Mouse (Mus musculus) CH12.LX (cell line): ENCODE results near the gene Gm44503. TPM values are rescaled to one million over a fixed set of nuclear protein-coding genes. Genes with fewer than 3 reads are reported as not detected.

Experiments used
- DNase-seq: peaks from one replicate; pipeline ENCODE4 v3.0.0-alpha.2; 2013; ENCODE audit errors: extremely low read depth
- H3K27ac ChIP-seq: 2 replicates; pipeline ENCODE4 v1.5.1; 2012; ENCODE audit warnings: low read depth, mild to moderate bottlenecking, control low read depth, moderate library complexity; ENCODE audit not compliant: insufficient read depth
- H3K27me3 ChIP-seq: replicated peaks from 2 replicates; pipeline ENCODE3; 2012; ENCODE audit warnings: inconsistent platforms
- H3K36me3 ChIP-seq, 2 experiments: replicated peaks in 1 of 2; 2 replicates each; pipeline versions ENCODE3 to v1.6.1; 2012; ENCODE audit warnings: inconsistent platforms in 1 of 2, low read length in 1 of 2, mild to moderate bottlenecking in 1 of 2, mixed read lengths in 1 of 2, moderate library complexity in 1 of 2; ENCODE audit not compliant: control insufficient read depth in 1 of 2, insufficient read depth in 1 of 2
- H3K4me1 ChIP-seq, 2 experiments: 2 replicates each; pipeline ENCODE4 v1.6.1; 2012; ENCODE audit warnings: inconsistent platforms in 1 of 2, moderate library complexity in 1 of 2; ENCODE audit not compliant: insufficient read depth in 2 of 2, control insufficient read depth in 1 of 2
- H3K4me2 ChIP-seq: 2 replicates; pipeline ENCODE4 v1.6.1; 2012; ENCODE audit warnings: low read depth, mild to moderate bottlenecking, control low read depth; ENCODE audit not compliant: poor library complexity, insufficient read depth, severe bottlenecking
- H3K4me3 ChIP-seq, 3 experiments: fragments of 150-350 bp in 1 of 3; sonication (generic) in 1 of 3; replicated peaks in 1 of 3; 2 replicates each; pipeline versions ENCODE3 to v1.5.1; 2011 to 2012; ENCODE audit warnings: low read depth in 2 of 3, low read length in 2 of 3, mild to moderate bottlenecking in 2 of 3, moderate library complexity in 2 of 3, control low read depth in 1 of 3, improper control_type of control experiment in 1 of 3, inconsistent platforms in 1 of 3, mixed read lengths in 1 of 3; ENCODE audit not compliant: poor library complexity in 1 of 3
- H3K79me2 ChIP-seq: replicated peaks from 2 replicates; pipeline ENCODE4 v1.6.1; 2012; ENCODE audit warnings: mild to moderate bottlenecking, moderate library complexity; ENCODE audit not compliant: control insufficient read depth, poor library complexity, insufficient read depth, severe bottlenecking; ENCODE audit errors: extremely low read depth
- H3K9ac ChIP-seq: 2 replicates; pipeline ENCODE4 v1.6.1; 2012; ENCODE audit warnings: low read depth, mild to moderate bottlenecking, control low read depth, moderate library complexity; ENCODE audit not compliant: insufficient read depth
- H3K9me3 ChIP-seq: replicated peaks from 2 replicates; pipeline ENCODE3; 2012; ENCODE audit warnings: low read length, inconsistent platforms, mixed read lengths
- BHLHE40 ChIP-seq: IDR thresholded peaks from 2 replicates; pipeline ENCODE4 v1.6.1; 2011; ENCODE audit warnings: mild to moderate bottlenecking, low read depth, low read length, improper control_type of control experiment
- CHD2 ChIP-seq: IDR thresholded peaks from 2 replicates; pipeline ENCODE4 v1.6.1; 2011; ENCODE audit warnings: low read length, improper control_type of control experiment
- E2F4 ChIP-seq: IDR thresholded peaks from 2 replicates; pipeline ENCODE4 v1.6.1; 2011; ENCODE audit warnings: low read depth, low read length, improper control_type of control experiment; ENCODE audit not compliant: insufficient replicate concordance
- ELF1 ChIP-seq: IDR thresholded peaks from 2 replicates; pipeline ENCODE4 v1.6.1; 2014; ENCODE audit warnings: low read depth, mild to moderate bottlenecking, inconsistent platforms, low read length, improper control_type of control experiment
- EP300 ChIP-seq: IDR thresholded peaks from 2 replicates; pipeline ENCODE4 v1.6.1; 2011; ENCODE audit warnings: low read length, improper control_type of control experiment
- ETS1 ChIP-seq: conservative IDR thresholded peaks from 2 replicates; pipeline ENCODE4 v1.6.1; 2012; ENCODE audit warnings: low read depth, mild to moderate bottlenecking, inconsistent platforms, low read length, improper control_type of control experiment, moderate library complexity
- GABPA ChIP-seq: IDR thresholded peaks from 2 replicates; pipeline ENCODE4 v1.6.1; 2012; ENCODE audit warnings: low read depth, low read length, improper control_type of control experiment, inconsistent platforms; ENCODE audit not compliant: insufficient replicate concordance
- HCFC1 ChIP-seq: IDR thresholded peaks from 2 replicates; pipeline ENCODE4 v1.6.1; 2012; ENCODE audit warnings: low read depth, mild to moderate bottlenecking, inconsistent platforms, low read length, improper control_type of control experiment
- IRF4 ChIP-seq: IDR thresholded peaks from 2 replicates; pipeline ENCODE4 v1.6.1; 2014; ENCODE audit warnings: low read depth, mild to moderate bottlenecking, inconsistent platforms, low read length, improper control_type of control experiment
- JUND ChIP-seq: conservative IDR thresholded peaks from 2 replicates; pipeline ENCODE4 v1.6.1; 2011; ENCODE audit warnings: low read depth, low read length, improper control_type of control experiment
- MAFK ChIP-seq: IDR thresholded peaks from 2 replicates; pipeline ENCODE4 v1.6.1; 2011; ENCODE audit warnings: low read length, improper control_type of control experiment; ENCODE audit not compliant: insufficient replicate concordance
- MAX ChIP-seq: IDR thresholded peaks from 2 replicates; pipeline ENCODE4 v1.6.1; 2011; ENCODE audit warnings: low read length, improper control_type of control experiment
- MAZ ChIP-seq: IDR thresholded peaks from 2 replicates; pipeline ENCODE4 v1.6.1; 2012; ENCODE audit warnings: low read depth, mild to moderate bottlenecking, inconsistent platforms, low read length, improper control_type of control experiment, moderate library complexity
- MYC ChIP-seq: IDR thresholded peaks from 2 replicates; pipeline ENCODE4 v1.6.1; 2011; ENCODE audit warnings: low read depth, mild to moderate bottlenecking, improper control_type of control experiment, low read length
- PAX5 ChIP-seq: IDR thresholded peaks from 2 replicates; pipeline ENCODE4 v1.6.1; 2012; ENCODE audit warnings: low read length, inconsistent platforms, mixed read lengths
- POLR2A ChIP-seq: IDR thresholded peaks from 2 replicates; pipeline ENCODE4 v1.6.1; 2011; ENCODE audit warnings: low read depth, mild to moderate bottlenecking, improper control_type of control experiment, low read length
- RAD21 ChIP-seq: IDR thresholded peaks from 2 replicates; pipeline ENCODE4 v1.6.1; 2011; ENCODE audit warnings: low read depth, mild to moderate bottlenecking, low read length, improper control_type of control experiment, moderate library complexity
- RCOR1 ChIP-seq: conservative IDR thresholded peaks from 2 replicates; pipeline ENCODE4 v1.6.1; 2012; ENCODE audit warnings: low read depth, mild to moderate bottlenecking, inconsistent platforms, low read length, improper control_type of control experiment
- SIN3A ChIP-seq: IDR thresholded peaks from 2 replicates; pipeline ENCODE4 v1.6.1; 2012; ENCODE audit warnings: low read length, improper control_type of control experiment, inconsistent platforms
- SMC3 ChIP-seq: IDR thresholded peaks from 2 replicates; pipeline ENCODE4 v1.6.1; 2011; ENCODE audit warnings: low read depth, low read length, improper control_type of control experiment
- TCF12 ChIP-seq: IDR thresholded peaks from 2 replicates; pipeline ENCODE4 v1.6.1; 2014; ENCODE audit warnings: low read depth, mild to moderate bottlenecking, inconsistent platforms, low read length, improper control_type of control experiment
- UBTF ChIP-seq: IDR thresholded peaks from 2 replicates; pipeline ENCODE4 v1.6.1; 2012; ENCODE audit warnings: low read depth, mild to moderate bottlenecking, inconsistent platforms, low read length, improper control_type of control experiment, moderate library complexity
- ZNF384 ChIP-seq: IDR thresholded peaks from 2 replicates; pipeline ENCODE4 v1.6.1; 2012; ENCODE audit warnings: low read depth, low read length, improper control_type of control experiment, inconsistent platforms
- dilution Hi-C: fragments of 300-500 bp; cut with MboI; formaldehyde crosslinking; loops from 2 replicates; pipeline ENCODE4 v1.14.3; 2020; ENCODE audit warnings: low sequenced_read_pairs; ENCODE audit not compliant: extremely low pct_unique_long_range_greater_than_20kb, extremely low pct_ligation_motif_present
- in situ Hi-C: fragments of 300-500 bp; cut with MboI; formaldehyde crosslinking; loops from 3 replicates; pipeline ENCODE4 v1.14.3; 2019; ENCODE audit warnings: low sequenced_read_pairs, low pct_ligation_motif_present, low pct_unique_long_range_greater_than_20kb, mixed read lengths
- polyA plus RNA-seq: library from polyadenylated mRNA; unstranded; fragments of >175 nt; gene quantifications from 2 replicates; pipeline ENCODE4 v1.2.1, GENCODE M21; 2012; ENCODE audit warnings: low read depth; ENCODE audit not compliant: insufficient read length
- total RNA-seq, 2 experiments: library from RNA; depleted of rRNA; stranded (reverse); fragments of 300-350 nt in 1 of 2; fragments of >200 nt in 1 of 2; gene quantifications; 2 replicates each; pipeline ENCODE4 v1.2.3; 2012 to 2014

Gene Gm44503
- total and polyA plus RNA-seq, 3 experiments = not detected

- dilution Hi-C loops (no loop called here), in situ Hi-C loops (no loop called here)
Observed at GRCm38 (mm10) chr9:73047906-73048305, 89.3 kb downstream of the Gm44503 start.

GRCm38 (mm10) chr9:73048927-73049326, 90.3 kb downstream of the Gm44503 start:
- Histone ChIP-seq H3K4me2 (no peak overlapping the region), H3K9ac (no peak overlapping the region), H3K27me3 (no peaks in the 10 kb centered on the region), H3K27ac (no peak overlapping the region), H3K36me3 (peaks cover 0 to 26% of the 10 kb centered on the region in 2 experiments), H3K79me2 (peaks cover 7% of the 10 kb centered on the region; the same call in 1 of the 2 replicates), H3K9me3 (no peaks in the 10 kb centered on the region), H3K4me1 (peaks cover 2 to 51% of the 10 kb centered on the region in 2 experiments; a peak in 3 of 4 replicates), H3K4me3 (no peak overlapping the region)
- no peak for DNase-seq
- TF ChIP-seq TCF12 = no peak
- no peak for TF ChIP-seq ELF1
- no peak for TF ChIP-seq MAX
- no peak for TF ChIP-seq BHLHE40
- TF ChIP-seq MAZ = no peak
- no peak for TF ChIP-seq POLR2A
- no peak for TF ChIP-seq IRF4
- no peak for TF ChIP-seq PAX5
- no peak for TF ChIP-seq HCFC1
- TF ChIP-seq SIN3A = no peak
- TF ChIP-seq ETS1 = no peak
- no peak for TF ChIP-seq RCOR1
- TF ChIP-seq SMC3 = no peak
- TF ChIP-seq UBTF = no peak
- no peak for TF ChIP-seq CHD2
- TF ChIP-seq MAFK = no peak
- in situ Hi-C loops = no loop called here
- dilution Hi-C loops = no loop called here

More at GRCm38 (mm10) chr9:73047906-73048305, 89.3 kb downstream of the Gm44503 start:
- Histone ChIP-seq H3K79me2 (peaks cover 7% of the 10 kb centered on the region; the same call in 1 of the 2 replicates), H3K36me3 (peaks cover 0 to 24% of the 10 kb centered on the region in 2 experiments), H3K27ac (no peak overlapping the region), H3K9me3 (no peaks in the 10 kb centered on the region), H3K4me1 (peaks cover 2 to 43% of the 10 kb centered on the region in 2 experiments; a peak in 3 of 4 replicates), H3K9ac (no peak overlapping the region), H3K4me2 (no peak overlapping the region), H3K4me3 (no peak overlapping the region), H3K27me3 (no peaks in the 10 kb centered on the region)
- TF ChIP-seq CHD2 = no peak
- no peak for TF ChIP-seq JUND
- no peak for TF ChIP-seq GABPA
- TF ChIP-seq E2F4 = no peak
- no peak for TF ChIP-seq ZNF384
- no peak for TF ChIP-seq BHLHE40
- no peak for TF ChIP-seq EP300
- TF ChIP-seq IRF4 = no peak
- TF ChIP-seq POLR2A = no peak
- no peak for TF ChIP-seq RAD21
- TF ChIP-seq MYC = no peak
- no peak for DNase-seq
